Mouse (Mus musculus) heart, embryonic 12.5 days (tissue): ENCODE data around the gene Gm20388. TPM values are rescaled to one million over a fixed set of nuclear protein-coding genes. Genes with fewer than 3 reads are reported as not detected.
A peak's percentile ranks its signal among the peaks of the same experiment; 100 is the strongest.

Experiments used
- ATAC-seq: fragments of 200-750 bp; cut with Nextera tagmentation; 2 replicates; pipeline ENCODE4 v1.8.0; 2017; ENCODE audit warnings: moderate TSS enrichment, moderate library complexity; ENCODE audit not compliant: insufficient number of reproducible peaks, low FRiP score
- H3K27ac ChIP-seq: fragments of 300-500 bp; sonication (generic); 2 replicates; pipeline ENCODE4 v1.5.1; 2016; ENCODE audit warnings: mild to moderate bottlenecking, moderate library complexity; ENCODE audit not compliant: poor library complexity, severe bottlenecking
- H3K27me3 ChIP-seq: fragments of 300-500 bp; sonication (generic); replicated peaks from 2 replicates; pipeline ENCODE4 v1.6.1; 2016; ENCODE audit warnings: mild to moderate bottlenecking, moderate library complexity
- H3K36me3 ChIP-seq: fragments of 300-500 bp; sonication (generic); 2 replicates; pipeline ENCODE4 v1.6.1; 2016; ENCODE audit warnings: mild to moderate bottlenecking, moderate library complexity
- H3K4me1 ChIP-seq: fragments of 300-500 bp; sonication (generic); replicated peaks from 2 replicates; pipeline ENCODE4 v1.6.1; 2016; ENCODE audit warnings: mild to moderate bottlenecking
- H3K4me2 ChIP-seq: fragments of 300-500 bp; sonication (generic); 2 replicates; pipeline ENCODE4 v1.6.1; 2016; ENCODE audit warnings: mild to moderate bottlenecking, moderate library complexity
- H3K4me3 ChIP-seq: fragments of 300-500 bp; sonication (generic); 2 replicates; pipeline ENCODE4 v1.5.1; 2016; ENCODE audit warnings: mild to moderate bottlenecking
- H3K9ac ChIP-seq: fragments of 300-500 bp; sonication (generic); 2 replicates; pipeline ENCODE4 v1.6.1; 2016; ENCODE audit warnings: mild to moderate bottlenecking, moderate library complexity
- H3K9me3 ChIP-seq: fragments of 300-500 bp; sonication (generic); replicated peaks from 2 replicates; pipeline ENCODE4 v1.6.1; 2016; ENCODE audit warnings: mild to moderate bottlenecking, moderate library complexity
- WGBS: fragments of 180-500 bp; shearing (Covaris S2); methylation state at CpG from one replicate; pipeline ENCODE4 v1.1.7; 2016; 5-methylcytosine and 5-hydroxymethylcytosine counted together
- polyA plus RNA-seq: library from polyadenylated mRNA; unstranded; fragments of >200 nt; fragmentation: Nextera tagmentation; extraction: Ambion mirVana; gene quantifications from 2 replicates; pipeline ENCODE4 v1.2.1, GENCODE M21; 2016

The Gm20388 gene
- polyA plus RNA-seq, 1 experiment from 2014 or later: not detected

DNA sequence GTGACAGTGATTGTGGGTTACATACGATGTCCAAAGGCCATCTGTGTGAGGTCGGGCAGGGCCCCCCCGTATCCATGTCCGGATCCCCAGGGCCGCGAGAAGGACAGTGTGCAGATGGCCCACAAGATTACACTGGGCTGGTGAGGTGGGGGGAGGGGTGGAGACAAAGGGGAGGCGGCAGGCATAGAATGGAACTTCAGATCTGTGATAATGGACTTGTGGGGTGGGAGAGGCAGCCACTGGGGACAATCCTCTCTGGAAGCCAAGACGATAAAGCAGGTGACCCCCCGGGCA, 425.4 kb downstream of the Gm20388 start:
- H3K36me3 ChIP-seq: 0 out of 2 replicates have a peak, but pooled peaks cover 3% of the 10 kb centered on the region
- no peaks in the 10 kb centered on the region for H3K27me3 ChIP-seq
- 0 out of 2 replicates have a peak, but pooled peaks cover 6% of the 10 kb centered on the region for H3K9me3 ChIP-seq
- peak overlapping the region; percentile 53 for H3K4me2 ChIP-seq
- peaks cover 64% of the 10 kb centered on the region for H3K4me1 ChIP-seq
- H3K4me3 ChIP-seq: no peak overlapping the region
- H3K27ac ChIP-seq: 0 out of 2 replicates have a peak overlapping the region, but pooled peaks have one; percentile 42
- no peak for ATAC-seq
- H3K9ac ChIP-seq: 0 out of 2 replicates have a peak overlapping the region, but pooled peaks have one; percentile 21
- WGBS: 4% methylated on average over 9 of the region's 9 CpGs

DNA sequence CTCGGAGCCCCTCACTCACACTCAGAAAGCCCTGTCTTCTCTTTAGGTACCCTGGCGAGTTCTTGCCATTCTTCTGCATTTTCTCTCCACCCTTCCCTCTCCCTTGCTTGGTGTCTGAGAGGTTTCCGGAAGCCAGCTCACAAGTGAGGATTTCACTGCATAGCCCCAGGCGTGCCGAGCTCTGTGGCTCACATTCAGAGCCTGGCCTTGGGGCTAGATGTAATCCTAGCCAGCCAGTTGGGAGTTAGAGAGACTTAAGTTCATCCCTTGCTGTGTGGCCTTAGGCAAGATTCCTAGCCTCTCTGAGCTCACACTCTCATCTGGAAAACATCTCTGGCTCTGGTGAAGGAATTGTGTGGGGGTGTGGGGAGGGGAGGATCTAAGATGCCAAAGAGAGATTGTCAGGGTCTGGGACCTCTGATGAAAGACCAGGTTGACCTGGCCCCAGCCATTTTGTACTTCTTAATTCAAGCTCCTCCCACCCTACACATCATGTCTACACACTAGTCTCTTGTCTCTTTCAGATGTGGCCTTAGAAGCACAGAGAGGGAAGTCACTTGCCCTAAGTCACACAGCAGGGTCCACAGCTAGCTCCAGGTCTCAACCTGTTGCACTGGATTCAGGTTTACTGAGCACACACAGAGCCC, 426.4 kb downstream of the Gm20388 start:
- no peaks in the 10 kb centered on the region for H3K27me3 ChIP-seq
- H3K36me3 ChIP-seq: 0 out of 2 replicates have a peak, but pooled peaks cover 3% of the 10 kb centered on the region
- WGBS: 46% methylated on average over 5 of the region's 5 CpGs
- H3K9ac ChIP-seq: no peak overlapping the region
- H3K4me1 ChIP-seq: peaks cover 54% of the 10 kb centered on the region
- no peak overlapping the region for H3K27ac ChIP-seq
- H3K9me3 ChIP-seq: 0 out of 2 replicates have a peak, but pooled peaks cover 6% of the 10 kb centered on the region
- no peak overlapping the region for H3K4me2 ChIP-seq
- ATAC-seq: no peak
- no peak overlapping the region for H3K4me3 ChIP-seq

DNA sequence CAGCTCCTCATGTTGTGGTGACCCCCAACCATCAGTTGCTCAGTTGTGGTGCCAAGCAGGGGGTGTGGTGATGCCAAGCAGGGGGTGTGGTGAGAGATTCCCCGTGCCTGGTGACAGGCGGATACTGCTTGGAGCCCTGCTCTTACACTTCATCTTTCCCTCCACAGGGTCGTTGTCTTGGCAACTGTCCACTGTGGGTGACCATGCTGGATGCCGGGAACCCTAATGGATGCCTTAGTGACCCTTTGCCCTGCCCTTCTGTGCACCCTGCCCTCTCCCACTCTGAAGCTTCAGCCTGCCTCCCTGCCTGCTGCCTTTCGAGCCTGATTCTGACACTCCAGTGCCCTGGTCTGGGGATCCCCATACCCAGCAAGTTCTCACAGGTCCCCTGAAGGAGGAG, 427.0 kb downstream of the Gm20388 start:
- no peak for ATAC-seq
- no peak overlapping the region for H3K9ac ChIP-seq
- WGBS: 69% methylated on average over 5 of the region's 5 CpGs
- 0 out of 2 replicates have a peak, but pooled peaks cover 6% of the 10 kb centered on the region for H3K9me3 ChIP-seq
- H3K27me3 ChIP-seq: no peaks in the 10 kb centered on the region
- H3K4me1 ChIP-seq: peaks cover 53% of the 10 kb centered on the region
- 0 out of 2 replicates have a peak, but pooled peaks cover 3% of the 10 kb centered on the region for H3K36me3 ChIP-seq
- no peak overlapping the region for H3K4me2 ChIP-seq
- no peak overlapping the region for H3K27ac ChIP-seq
- H3K4me3 ChIP-seq: no peak overlapping the region

DNA sequence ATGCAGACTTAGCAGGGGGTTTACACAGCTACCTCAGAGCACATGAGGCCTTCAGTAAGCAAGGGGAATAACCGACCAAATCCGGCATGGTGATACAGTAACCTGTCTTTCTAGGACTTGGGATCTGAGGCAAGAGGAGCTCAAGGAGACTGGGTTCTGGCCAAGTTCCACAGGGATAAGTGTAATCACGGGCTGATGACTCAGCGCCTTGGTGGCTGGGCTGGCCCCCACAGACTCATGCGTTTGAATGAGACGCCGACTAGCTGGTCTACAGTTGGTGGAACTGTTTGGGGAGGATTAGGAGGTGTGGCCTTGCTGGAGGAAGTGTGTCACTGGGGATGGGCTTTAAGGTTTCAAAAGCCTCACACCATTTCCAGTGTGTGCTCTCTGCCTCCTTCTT, 428.0 kb downstream of the Gm20388 start:
- no peaks in the 10 kb centered on the region for H3K27me3 ChIP-seq
- H3K4me1 ChIP-seq: peaks cover 60% of the 10 kb centered on the region
- no peak overlapping the region for H3K4me2 ChIP-seq
- 0 out of 2 replicates have a peak, but pooled peaks cover 6% of the 10 kb centered on the region for H3K9me3 ChIP-seq
- H3K27ac ChIP-seq: no peak overlapping the region
- 0 out of 2 replicates have a peak, but pooled peaks cover 3% of the 10 kb centered on the region for H3K36me3 ChIP-seq
- WGBS: 76% methylated on average over 7 of the region's 7 CpGs
- H3K4me3 ChIP-seq: no peak overlapping the region
- no peak for ATAC-seq
- H3K9ac ChIP-seq: no peak overlapping the region

DNA sequence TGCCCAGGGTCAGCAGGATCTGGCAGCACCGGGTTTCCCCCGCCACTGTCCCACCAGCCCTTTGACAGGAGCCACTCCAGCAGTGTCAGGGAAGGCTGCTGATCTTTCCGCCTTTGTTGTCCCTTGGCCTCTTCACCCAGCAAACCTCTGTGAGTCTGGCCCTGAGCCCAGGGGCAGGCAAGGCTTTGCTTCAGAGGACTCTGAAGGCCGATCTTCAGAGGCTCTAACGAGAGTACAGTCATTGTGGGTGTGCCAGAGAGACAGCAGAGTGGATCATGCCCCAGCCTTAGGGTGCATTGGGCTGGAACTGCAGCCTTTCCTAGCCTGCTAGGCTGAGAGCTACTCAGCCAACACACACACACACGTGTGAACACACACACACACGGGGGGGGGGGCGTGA, 429.1 kb downstream of the Gm20388 start:
- Histone ChIP-seq H3K9me3 (0 out of 2 replicates have a peak, but pooled peaks cover 6% of the 10 kb centered on the region), H3K9ac (0 out of 2 replicates have a peak overlapping the region, but pooled peaks have one; percentile 4), H3K4me3 (no peak overlapping the region), H3K4me1 (peaks cover 63% of the 10 kb centered on the region), H3K4me2 (no peak overlapping the region), H3K36me3 (0 out of 2 replicates have a peak, but pooled peaks cover 3% of the 10 kb centered on the region), H3K27ac (no peak overlapping the region), H3K27me3 (no peaks in the 10 kb centered on the region)
- WGBS: 51% methylated on average over 7 of the region's 8 CpGs
- no peak for ATAC-seq

DNA sequence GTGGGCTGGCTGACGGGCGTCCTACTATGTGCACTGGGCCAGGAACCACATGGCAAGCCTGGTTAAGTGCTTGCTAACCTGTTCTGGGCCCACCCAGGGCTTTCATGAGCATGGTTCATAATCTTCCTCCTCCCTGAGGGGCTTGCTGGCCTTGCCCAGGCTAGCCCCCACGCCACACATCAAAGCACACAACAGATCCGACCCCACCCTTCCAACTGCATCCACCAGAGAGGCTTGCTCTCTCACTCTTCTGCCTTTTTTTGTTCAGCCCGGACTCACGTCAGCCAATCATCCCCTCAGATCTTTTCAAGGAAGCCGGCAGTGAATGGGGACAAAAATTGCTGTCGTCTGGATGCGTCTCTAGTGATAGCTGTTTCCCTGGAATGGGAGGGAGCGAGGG, 430.5 kb downstream of the Gm20388 start:
- H3K4me1 ChIP-seq: peaks cover 62% of the 10 kb centered on the region
- H3K9ac ChIP-seq: no peak overlapping the region
- no peaks in the 10 kb centered on the region for H3K27me3 ChIP-seq
- no peak overlapping the region for H3K4me2 ChIP-seq
- WGBS: 72% methylated on average over 10 of the region's 10 CpGs
- no peak for ATAC-seq
- no peak overlapping the region for H3K4me3 ChIP-seq
- H3K9me3 ChIP-seq: 0 out of 2 replicates have a peak, but pooled peaks cover 6% of the 10 kb centered on the region
- 0 out of 2 replicates have a peak, but pooled peaks cover 3% of the 10 kb centered on the region for H3K36me3 ChIP-seq
- no peak overlapping the region for H3K27ac ChIP-seq

DNA sequence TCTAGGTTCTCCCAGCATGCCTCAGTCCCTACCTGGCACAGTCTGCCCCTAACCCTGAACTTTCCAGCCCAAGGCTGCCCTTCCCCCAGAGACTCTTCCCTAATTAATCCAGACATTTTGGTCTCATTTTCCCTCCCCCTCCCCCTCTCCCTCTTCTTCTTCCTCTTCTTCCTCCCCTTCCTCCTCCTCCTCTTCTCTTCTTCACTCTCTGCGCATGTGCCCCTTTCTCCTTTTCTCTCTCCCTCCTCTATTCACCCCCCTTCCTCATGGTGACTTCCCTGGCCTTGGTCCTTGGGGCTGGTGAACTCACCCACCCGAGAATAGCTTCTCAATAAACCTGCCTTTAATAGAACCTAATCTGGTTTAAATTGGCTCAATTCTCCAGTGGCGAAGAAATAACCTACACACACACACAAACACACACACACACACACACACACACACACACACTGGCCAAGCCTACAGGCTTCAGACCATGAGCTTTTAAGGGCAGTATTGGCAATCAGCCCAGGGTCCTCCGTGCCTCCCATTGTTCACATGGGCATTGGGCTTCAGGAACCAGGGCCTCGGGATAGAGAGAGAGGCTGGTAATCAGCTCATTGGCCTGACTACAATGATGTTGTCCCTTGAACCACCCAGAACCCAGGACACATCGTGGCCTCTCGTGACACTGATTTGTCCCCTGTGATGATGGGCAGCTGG, 432.4 kb downstream of the Gm20388 start:
- Histone ChIP-seq H3K9me3 (0 out of 2 replicates have a peak, but pooled peaks cover 6% of the 10 kb centered on the region), H3K9ac (no peak overlapping the region; the same call in 1 of the 2 replicates), H3K4me2 (no peak overlapping the region), H3K27ac (no peak overlapping the region), H3K4me1 (peaks cover 66% of the 10 kb centered on the region), H3K27me3 (no peaks in the 10 kb centered on the region; the same call in 1 of the 2 replicates), H3K36me3 (0 out of 2 replicates have a peak, but pooled peaks cover 3% of the 10 kb centered on the region), H3K4me3 (no peak overlapping the region)
- whole genome bisulfite sequencing: 68% methylated on average over 7 of the region's 7 CpGs
- ATAC-seq: no peak

DNA sequence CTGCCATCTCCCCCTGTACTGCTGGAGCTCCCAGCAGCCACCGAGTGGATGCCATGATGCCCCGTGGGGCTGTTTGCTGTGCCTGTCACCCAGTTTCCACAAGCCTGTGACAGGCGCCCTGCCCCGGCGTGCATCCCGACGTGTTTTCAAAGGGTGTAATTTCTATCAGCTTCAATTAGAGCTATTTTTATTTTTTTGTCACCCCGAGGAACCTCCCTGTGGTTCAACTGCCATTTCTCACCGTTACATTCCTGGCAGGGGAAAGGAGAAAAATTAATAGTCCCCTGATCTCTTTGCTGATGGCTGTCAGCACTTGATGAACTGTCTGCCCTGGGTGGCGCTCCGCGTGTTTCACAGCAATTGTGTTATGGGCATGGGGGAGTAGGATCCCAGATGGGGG, 432.9 kb downstream of the Gm20388 start:
- H3K4me3 ChIP-seq: no peak overlapping the region
- no peak overlapping the region for H3K9ac ChIP-seq
- peaks cover 66% of the 10 kb centered on the region for H3K4me1 ChIP-seq
- 78% methylated on average over 12 of the region's 12 CpGs for WGBS
- no peak overlapping the region for H3K4me2 ChIP-seq
- 0 out of 2 replicates have a peak, but pooled peaks cover 4% of the 10 kb centered on the region for H3K9me3 ChIP-seq
- no peaks in the 10 kb centered on the region; the same call in 1 of the 2 replicates for H3K27me3 ChIP-seq
- H3K27ac ChIP-seq: no peak overlapping the region
- H3K36me3 ChIP-seq: 0 out of 2 replicates have a peak, but pooled peaks cover 3% of the 10 kb centered on the region
- ATAC-seq: no peak

DNA sequence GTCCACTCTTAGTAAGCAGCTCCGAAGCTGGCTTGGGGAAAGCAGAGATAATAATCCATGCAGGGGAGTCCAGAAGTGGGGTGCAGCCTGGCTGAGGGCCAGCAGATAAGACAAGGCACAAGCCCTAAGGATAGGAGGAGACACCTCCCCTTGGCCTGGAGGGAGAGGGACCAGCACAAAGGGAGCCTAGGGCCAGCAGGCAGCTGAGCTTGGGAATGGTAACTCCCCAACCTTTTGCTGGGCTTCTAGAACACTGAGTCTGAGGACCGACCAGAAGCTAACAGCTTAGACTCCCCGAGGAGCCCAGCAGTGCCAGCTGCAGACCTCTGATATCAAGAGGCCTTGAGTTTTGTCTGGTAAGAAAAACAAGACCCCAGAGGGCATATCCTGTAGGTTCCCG, 433.5 kb downstream of the Gm20388 start:
- Histone ChIP-seq H3K9me3 (no peaks in the 10 kb centered on the region), H3K27me3 (no peaks in the 10 kb centered on the region; the same call in 1 of the 2 replicates), H3K36me3 (no peaks in the 10 kb centered on the region), H3K4me2 (no peak overlapping the region), H3K4me1 (peaks cover 64% of the 10 kb centered on the region), H3K27ac (no peak overlapping the region), H3K9ac (no peak overlapping the region), H3K4me3 (no peak overlapping the region)
- WGBS: 19% methylated on average over 4 of the region's 4 CpGs
- no peak for ATAC-seq

DNA sequence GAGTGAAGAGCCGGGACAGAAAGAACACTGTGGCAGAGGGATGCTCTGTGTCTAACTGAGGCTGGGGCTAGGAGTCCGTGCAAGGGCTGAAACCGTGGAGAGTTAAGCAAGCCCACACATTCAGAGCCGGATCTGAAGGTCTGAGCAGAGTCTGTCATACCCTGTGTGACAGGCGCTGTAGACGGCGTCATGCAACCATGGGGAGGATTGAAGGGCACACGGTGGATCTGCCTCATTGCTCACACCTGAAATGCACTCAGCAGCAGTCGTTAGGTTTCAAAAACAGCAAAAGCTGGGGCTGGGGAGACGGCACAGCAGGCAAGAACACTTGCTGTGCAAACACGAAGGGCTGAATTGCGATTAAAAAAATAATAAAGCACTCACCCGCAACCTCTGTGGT, 433.9 kb downstream of the Gm20388 start:
- Histone ChIP-seq H3K4me2 (no peak overlapping the region), H3K4me1 (peaks cover 60% of the 10 kb centered on the region), H3K27me3 (no peaks in the 10 kb centered on the region; the same call in 1 of the 2 replicates), H3K4me3 (no peak overlapping the region), H3K9me3 (no peaks in the 10 kb centered on the region), H3K36me3 (no peaks in the 10 kb centered on the region), H3K9ac (no peak overlapping the region), H3K27ac (no peak overlapping the region)
- ATAC-seq: no peak
- 39% methylated on average over 13 of the region's 13 CpGs for WGBS

DNA sequence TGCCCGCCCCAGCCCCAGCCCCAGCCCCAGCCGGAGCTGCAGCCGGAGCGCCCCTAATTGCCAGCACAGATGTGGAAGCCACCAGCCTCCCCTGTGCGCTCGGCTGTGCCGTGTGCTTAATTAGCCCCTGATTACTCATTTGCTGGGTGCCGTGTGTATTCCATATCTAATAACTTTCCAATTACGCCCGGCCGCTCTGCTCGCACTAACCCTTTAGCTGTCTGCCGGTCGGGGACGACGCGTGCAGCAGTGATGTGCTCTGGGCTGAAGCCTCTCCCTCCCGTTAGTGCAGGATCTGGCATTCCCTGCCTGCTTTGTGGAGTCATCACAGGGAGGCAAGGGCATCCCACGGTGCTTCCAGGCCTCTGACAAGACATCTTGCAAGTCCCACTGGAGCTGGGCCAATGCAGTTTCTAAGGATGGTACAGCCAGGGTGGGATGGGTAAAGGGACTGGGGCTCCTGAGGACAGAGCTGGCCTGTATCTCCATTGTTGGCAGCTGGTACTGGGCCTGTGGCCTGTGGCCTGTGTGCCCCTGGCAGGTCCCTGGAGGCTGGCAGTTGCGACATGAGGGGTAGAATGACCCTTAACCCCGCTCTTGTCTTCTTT, 437.2 kb downstream of the Gm20388 start:
- H3K9ac ChIP-seq: peak overlapping the region; percentile 32; the same call in 1 of the 2 replicates
- no peak overlapping the region for H3K4me2 ChIP-seq
- ATAC-seq: no peak
- H3K27ac ChIP-seq: no peak overlapping the region
- 80% methylated on average over 21 of the region's 21 CpGs for WGBS
- H3K4me1 ChIP-seq: peaks cover 49% of the 10 kb centered on the region
- H3K4me3 ChIP-seq: no peak overlapping the region
- H3K27me3 ChIP-seq: no peaks in the 10 kb centered on the region; the same call in 1 of the 2 replicates
- no peaks in the 10 kb centered on the region for H3K9me3 ChIP-seq
- no peaks in the 10 kb centered on the region for H3K36me3 ChIP-seq
